9 mouse cellular contexts compared by ENCODE assay signal in the genomic region with DNA sequence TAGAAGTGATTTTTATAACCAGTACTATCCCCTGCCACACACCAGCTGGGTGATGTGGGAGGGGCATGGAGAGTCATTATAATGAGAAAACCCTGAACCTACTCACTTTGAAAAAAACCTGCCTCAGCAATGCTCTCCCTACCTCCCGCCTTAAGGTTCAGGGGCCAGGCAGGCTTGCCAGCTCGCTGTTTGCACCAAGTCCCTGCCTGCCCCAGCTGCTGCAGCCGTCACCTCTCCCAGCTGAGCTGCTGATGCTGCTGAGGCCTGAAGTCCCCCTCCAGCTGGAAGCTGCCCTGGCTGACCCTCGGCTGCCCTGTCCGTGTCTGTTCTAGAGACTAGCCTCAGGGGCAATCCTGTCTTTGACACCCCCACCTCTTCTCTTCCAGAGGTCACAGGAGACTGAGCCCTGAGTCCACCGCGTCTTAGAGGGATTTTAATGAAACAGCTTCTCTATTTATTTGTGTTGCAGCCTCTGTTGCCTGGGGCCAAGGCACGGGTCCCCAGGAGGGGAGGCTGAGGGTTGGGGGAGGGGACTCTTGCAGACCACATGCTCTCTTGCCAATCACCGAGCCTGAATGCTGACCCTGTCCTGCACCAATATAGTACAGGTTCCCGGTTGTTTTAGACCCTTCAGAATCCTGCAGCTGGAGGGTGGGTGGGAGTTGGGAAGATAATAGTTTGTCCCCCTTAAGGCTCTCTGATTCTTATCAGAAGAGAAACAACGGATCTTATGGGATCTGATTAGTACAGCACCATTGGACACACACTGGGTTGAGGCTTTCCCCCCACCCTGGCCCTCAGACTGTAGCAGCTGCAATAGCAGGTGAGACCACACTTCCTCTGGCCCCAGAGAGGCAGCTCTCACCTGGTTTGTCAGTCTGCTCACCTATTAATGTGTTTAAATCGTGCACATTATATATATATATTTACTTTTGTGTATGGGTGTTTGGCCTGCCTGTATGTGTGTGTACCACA.
DNase-seq lines count a peak whose midpoint lies in the region; ATAC-seq and TF ChIP-seq lines count a peak whose summit lies in the region.
"Had no signal": no experiment of that assay in that cellular context is flagged by ENCODE, and none has a peak within 500 bp of the region (broad histone marks: within the 10 kb centered on the region; RNA-seq: fewer than 3 reads in every experiment).

No protein-coding gene starts in this region.

- H3K4me1 ChIP-seq in lung, postnatal 0 days (ENCODE audit: insufficient read depth, low read depth, low read length): no peaks in the 10 kb centered on the region
- peaks cover 12% of the 10 kb centered on the region for H3K4me1 ChIP-seq in kidney, adult 2 months (ENCODE audit: control insufficient read depth, insufficient read depth, low read length)

- no peak for TF ChIP-seq CTCF in lung, postnatal 0 days (IDR thresholded peaks at IDR 0.05)
- TF ChIP-seq CTCF in kidney, adult 2 months (conservative IDR thresholded peaks at IDR 0.05; ENCODE audit: insufficient read depth, insufficient read length, low read depth, low read length): no peak

- H3K4me3 ChIP-seq in lung, postnatal 0 days (ENCODE audit: low read depth, low read length): no peak overlapping the region
- H3K4me3 ChIP-seq in kidney, adult 2 months (ENCODE audit: insufficient read depth, low read depth, low read length): no peak overlapping the region

- WGBS in lung, postnatal 0 days: 20% methylated on average over 12 of the region's 12 CpGs
- WGBS in kidney, adult 2 months: 27% methylated on average over 12 of the region's 12 CpGs

- TF ChIP-seq POLR2A in kidney, adult 2 months (IDR thresholded peaks at IDR 0.05; ENCODE audit: low read depth, low read length): no peak

- H3K9ac ChIP-seq in lung, postnatal 0 days (replicated peaks; ENCODE audit: low read depth): no peak overlapping the region

- no peak for DNase-seq in lung, postnatal 0 days (ENCODE audit: low spot score)
- DNase-seq in lung, postnatal 14 days: no peak
- DNase-seq in forelimb bud, embryonic 11.5 days (ENCODE audit: low read depth, low spot score): peak; percentile 79
- peak; percentile 74 for DNase-seq in kidney, adult 2 months
- DNase-seq in neural tube, embryonic 10.5 days (ENCODE audit: extremely low spot score, low spot score): peak; percentile 75
- DNase-seq in thymus, adult 18-20 months: no peak
- DNase-seq in cerebellum, adult 9-10 months: no peak
- DNase-seq in spleen, adult 18-20 months: no peak

- H3K27ac ChIP-seq in lung, postnatal 0 days (ENCODE audit: low read length): no peak overlapping the region
- H3K27ac ChIP-seq in kidney, adult 2 months (ENCODE audit: insufficient read depth, low read depth, low read length): no peak overlapping the region

- H3K27me3 ChIP-seq in lung, postnatal 0 days (replicated peaks; ENCODE audit: insufficient read depth, low read length): no peaks in the 10 kb centered on the region
- H3K27me3 ChIP-seq in kidney, adult 2 months (replicated peaks; ENCODE audit: control insufficient read depth, insufficient read depth, low read length): no peaks in the 10 kb centered on the region

- no peak for TF ChIP-seq EP300 in lung, postnatal 0 days (IDR thresholded peaks at IDR 0.05)

- H3K9me3 ChIP-seq in lung, postnatal 0 days (ENCODE audit: low read length): no peaks in the 10 kb centered on the region

- no peaks in the 10 kb centered on the region for H3K36me3 ChIP-seq in lung, postnatal 0 days (ENCODE audit: insufficient read depth, low read length)
- no peaks in the 10 kb centered on the region for H3K36me3 ChIP-seq in kidney, adult 2 months (ENCODE audit: control insufficient read depth, insufficient read depth, low read length)
- H3K36me3 ChIP-seq: G1E had no signal

- no peak overlapping the region for H3K4me2 ChIP-seq in lung, postnatal 0 days (replicated peaks; ENCODE audit: low read depth, low read length)

- peak; percentile 16; the same call in 1 of the 2 replicates for ATAC-seq in lung, postnatal 0 days

Comparison
In these comparisons a context has a peak if more than half of its experiments do, and no peak if none do; other contexts are left out.
1. DNase-seq: peak in forelimb bud, embryonic 11.5 days (single experiment), kidney, adult 2 months (single experiment) and neural tube, embryonic 10.5 days (single experiment); none in lung, postnatal 0 days (single experiment), lung, postnatal 14 days (single experiment), thymus, adult 18-20 months (0 of 2), cerebellum, adult 9-10 months (single experiment) and spleen, adult 18-20 months (0 of 2).